Mouse (Mus musculus): ENCODE measurements around the gene Lrp6. TPM values are rescaled to one million over a fixed set of nuclear protein-coding genes. Genes with fewer than 3 reads are reported as not detected.
A peak's percentile ranks its signal among the peaks of the same experiment; 100 is the strongest.

Lrp6 gene
- polyA plus RNA-seq, 2 experiments = 6.2 to 6.9 TPM

- DNase-seq (ENCODE audit: low read depth in 3 of 3, low spot score in 3 of 3) (no peak), ATAC-seq (ENCODE audit: insufficient read depth) (no peak)
- no peak overlapping the region for H3K4me3 ChIP-seq (ENCODE audit: insufficient read depth in 1 of 2, low read depth in 2 of 2, low read length in 2 of 2)
- H3K4me1 ChIP-seq (replicated peaks; ENCODE audit: control insufficient read depth in 2 of 2, insufficient read depth in 2 of 2, low read length in 1 of 2) = peaks cover 0 to 2% of the 10 kb centered on the region in 2 experiments; a peak in 1 of 4 replicates
- no peak for TF ChIP-seq EP300 (IDR thresholded peaks at IDR 0.05; ENCODE audit: low read depth)
- TF ChIP-seq CTCF (IDR thresholded peaks at IDR 0.05; ENCODE audit: low read depth) = no peak
- no peak overlapping the region for H3K27ac ChIP-seq
- no peaks in the 10 kb centered on the region for H3K9me3 ChIP-seq (ENCODE audit: control insufficient read depth, low read length)
- H3K27me3 ChIP-seq (ENCODE audit: control insufficient read depth, insufficient read depth, low read length) = no peaks in the 10 kb centered on the region
- 40% methylated on average over 3 of the region's 3 CpGs for WGBS (ENCODE audit: insufficient replicate concordance)
- H3K9ac ChIP-seq (replicated peaks) = no peak overlapping the region
- H3K36me3 ChIP-seq (replicated peaks; ENCODE audit: control insufficient read depth, insufficient read depth, low read depth) = no peaks in the 10 kb centered on the region
- no peak overlapping the region for H3K4me2 ChIP-seq (ENCODE audit: low read depth)
These were observed 35.0 kb upstream of the Lrp6 start for GRCm38 (mm10) chr6:134601766-134602165.

GRCm38 (mm10) chr6:134601130-134601529, 34.4 kb upstream of the Lrp6 start:
- no peaks in the 10 kb centered on the region for H3K27me3 ChIP-seq (ENCODE audit: control insufficient read depth, insufficient read depth, low read length)
- no peak overlapping the region for H3K4me2 ChIP-seq (ENCODE audit: low read depth)
- H3K9me3 ChIP-seq (ENCODE audit: control insufficient read depth, low read length) = no peaks in the 10 kb centered on the region
- H3K27ac ChIP-seq = no peak overlapping the region
- H3K4me3 ChIP-seq (ENCODE audit: insufficient read depth in 1 of 2, low read depth in 2 of 2, low read length in 2 of 2) = no peak overlapping the region
- H3K9ac ChIP-seq (replicated peaks) = no peak overlapping the region
- WGBS (ENCODE audit: insufficient replicate concordance) = 52% methylated on average over 7 of the region's 7 CpGs
- peaks cover 0 to 2% of the 10 kb centered on the region in 2 experiments; a peak in 1 of 4 replicates for H3K4me1 ChIP-seq (replicated peaks; ENCODE audit: control insufficient read depth in 2 of 2, insufficient read depth in 2 of 2, low read length in 1 of 2)
- H3K36me3 ChIP-seq (replicated peaks; ENCODE audit: control insufficient read depth, insufficient read depth, low read depth) = no peaks in the 10 kb centered on the region
- no peak for ATAC-seq (ENCODE audit: insufficient read depth)
- no peak for DNase-seq (ENCODE audit: low read depth in 3 of 3, low spot score in 3 of 3)
- no peak for TF ChIP-seq CTCF (IDR thresholded peaks at IDR 0.05; ENCODE audit: low read depth)
- TF ChIP-seq EP300 (IDR thresholded peaks at IDR 0.05; ENCODE audit: low read depth) = no peak

GRCm38 (mm10) chr6:134599239-134599638, 32.5 kb upstream of the Lrp6 start:
- TF ChIP-seq CTCF (IDR thresholded peaks at IDR 0.05; ENCODE audit: low read depth) (no peak), EP300 (IDR thresholded peaks at IDR 0.05; ENCODE audit: low read depth) (no peak)
- Histone ChIP-seq H3K27ac (no peak overlapping the region), H3K27me3 (ENCODE audit: control insufficient read depth, insufficient read depth, low read length) (no peaks in the 10 kb centered on the region), H3K4me1 (replicated peaks; ENCODE audit: control insufficient read depth in 2 of 2, insufficient read depth in 2 of 2, low read length in 1 of 2) (peaks cover 0 to 2% of the 10 kb centered on the region in 2 experiments; a peak in 1 of 4 replicates), H3K4me2 (ENCODE audit: low read depth) (no peak overlapping the region), H3K9ac (replicated peaks) (no peak overlapping the region), H3K4me3 (ENCODE audit: insufficient read depth in 1 of 2, low read depth in 2 of 2, low read length in 2 of 2) (no peak overlapping the region), H3K36me3 (replicated peaks; ENCODE audit: control insufficient read depth, insufficient read depth, low read depth) (no peaks in the 10 kb centered on the region), H3K9me3 (ENCODE audit: control insufficient read depth, low read length) (no peaks in the 10 kb centered on the region)
- no peak for DNase-seq (ENCODE audit: low read depth in 3 of 3, low spot score in 3 of 3)
- 36% methylated on average over 1 of the region's 1 CpGs for WGBS (ENCODE audit: insufficient replicate concordance)
- ATAC-seq (ENCODE audit: insufficient read depth) = no peak

- Histone ChIP-seq H3K9ac (replicated peaks) (no peak overlapping the region), H3K27ac (no peak overlapping the region), H3K36me3 (replicated peaks; ENCODE audit: control insufficient read depth, insufficient read depth, low read depth) (no peaks in the 10 kb centered on the region), H3K4me3 (ENCODE audit: insufficient read depth in 1 of 2, low read depth in 2 of 2, low read length in 2 of 2) (no peak overlapping the region), H3K27me3 (ENCODE audit: control insufficient read depth, insufficient read depth, low read length) (no peaks in the 10 kb centered on the region), H3K4me2 (ENCODE audit: low read depth) (no peak overlapping the region), H3K4me1 (replicated peaks; ENCODE audit: control insufficient read depth in 2 of 2, insufficient read depth in 2 of 2, low read length in 1 of 2) (peaks cover 0 to 2% of the 10 kb centered on the region in 2 experiments; a peak in 1 of 4 replicates), H3K9me3 (ENCODE audit: control insufficient read depth, low read length) (no peaks in the 10 kb centered on the region)
- 62% methylated on average over 6 of the region's 6 CpGs for WGBS (ENCODE audit: insufficient replicate concordance)
- no peak for DNase-seq (ENCODE audit: low read depth in 3 of 3, low spot score in 3 of 3)
- TF ChIP-seq CTCF (IDR thresholded peaks at IDR 0.05; ENCODE audit: low read depth) (no peak), EP300 (IDR thresholded peaks at IDR 0.05; ENCODE audit: low read depth) (no peak)
- ATAC-seq (ENCODE audit: insufficient read depth) = no peak
These were observed 31.0 kb upstream of the Lrp6 start for GRCm38 (mm10) chr6:134597651-134598229.

DNA sequence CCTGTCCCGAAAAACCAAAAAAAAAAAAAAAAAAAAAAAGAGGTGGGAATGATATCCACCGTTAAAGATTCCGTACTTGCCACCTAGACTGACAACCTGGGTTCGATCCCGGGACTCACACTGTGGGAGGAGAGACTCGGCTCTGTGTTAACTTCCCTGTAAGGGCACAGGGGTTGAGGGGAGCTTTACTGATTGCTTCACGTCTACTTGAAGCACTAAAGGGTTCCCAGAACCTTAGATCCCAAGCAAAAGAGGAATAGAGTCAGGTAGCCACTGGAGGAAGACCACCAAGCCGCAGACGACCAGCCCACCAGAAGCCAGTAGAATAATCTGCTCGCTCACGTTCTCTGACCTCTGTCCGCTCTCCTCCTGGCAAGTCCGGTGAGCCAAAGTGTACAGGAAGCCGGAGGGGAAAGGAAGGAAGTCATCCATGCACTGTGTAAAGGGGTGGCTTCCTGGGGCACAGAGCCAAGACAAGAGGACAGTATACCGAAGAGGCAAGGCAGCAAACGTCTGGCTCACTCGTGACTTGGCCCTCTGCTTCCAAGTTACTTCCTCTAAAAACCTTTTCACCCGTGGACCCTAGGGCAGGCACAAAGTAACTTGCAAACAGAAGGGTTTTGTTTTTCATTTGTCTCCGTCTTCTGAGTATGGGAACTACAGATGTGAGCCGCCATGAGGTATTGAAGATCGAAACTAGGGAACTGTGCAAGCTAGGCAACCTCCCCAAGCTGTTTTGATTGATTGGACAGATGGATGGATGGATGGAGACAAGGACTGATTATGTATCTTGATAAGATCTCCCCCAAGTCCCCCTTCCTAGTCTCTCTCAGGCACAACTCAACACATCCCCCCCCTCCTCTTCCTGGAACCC, 28.0 kb upstream of the Lrp6 start:
- H3K4me3 ChIP-seq (ENCODE audit: insufficient read depth in 1 of 2, low read depth in 2 of 2, low read length in 2 of 2) = no peak overlapping the region

More for the DNA sequence above, 28.0 kb upstream of the Lrp6 start:
- Histone ChIP-seq H3K4me2 (ENCODE audit: low read depth) (peak overlapping the region; percentile 31), H3K4me1 (replicated peaks; ENCODE audit: control insufficient read depth in 2 of 2, insufficient read depth in 2 of 2, low read length in 1 of 2) (no peaks in the 10 kb centered on the region; a peak in 1 of 4 replicates), H3K9ac (replicated peaks) (no peak overlapping the region), H3K27ac (no peak overlapping the region), H3K36me3 (replicated peaks; ENCODE audit: control insufficient read depth, insufficient read depth, low read depth) (no peaks in the 10 kb centered on the region), H3K27me3 (ENCODE audit: control insufficient read depth, insufficient read depth, low read length) (no peaks in the 10 kb centered on the region), H3K9me3 (ENCODE audit: control insufficient read depth, low read length) (no peaks in the 10 kb centered on the region)
- WGBS (ENCODE audit: insufficient replicate concordance) = 21% methylated on average over 20 of the region's 21 CpGs
- no peak for ATAC-seq (ENCODE audit: insufficient read depth)
- TF ChIP-seq EP300 (IDR thresholded peaks at IDR 0.05; ENCODE audit: low read depth) = no peak
- no peak for TF ChIP-seq CTCF (IDR thresholded peaks at IDR 0.05; ENCODE audit: low read depth)
- no peak for DNase-seq (ENCODE audit: low read depth in 3 of 3, low spot score in 3 of 3)
